Mouse (Mus musculus): ENCODE data around the gene Gif. TPM values are rescaled to one million over a fixed set of nuclear protein-coding genes. Genes with fewer than 3 reads are reported as not detected.

Gif gene
- polyA plus RNA-seq (2012; rRNA removed) (0.02 and 0.03 TPM in 2 replicates), polyA plus RNA-seq (2014; fragmentation: Nextera tagmentation; extraction: Ambion mirVana) (0.13 TPM in 1 of 2 replicates, not detected in the other)

- TF ChIP-seq CTCF (IDR thresholded peaks at IDR 0.05; ENCODE audit: low read depth) (no peak), EP300 (IDR thresholded peaks at IDR 0.05; ENCODE audit: low read depth) (no peak)
- H3K4me1 ChIP-seq (replicated peaks; ENCODE audit: control insufficient read depth in 2 of 2, insufficient read depth in 2 of 2, low read length in 1 of 2), result peaks cover 9 to 10% of the 10 kb centered on the region in 2 experiments; a peak in 3 of 4 replicates
- no peak within 1 kb of the TSS for H3K4me2 ChIP-seq (ENCODE audit: low read depth)
- no peak for DNase-seq (ENCODE audit: low read depth in 3 of 3, low spot score in 3 of 3)
- ATAC-seq (ENCODE audit: insufficient read depth), result no peak
- H3K27me3 ChIP-seq (ENCODE audit: control insufficient read depth, insufficient read depth, low read length), result no peaks in the 10 kb centered on the region
- no peaks in the 10 kb centered on the region for H3K36me3 ChIP-seq (replicated peaks; ENCODE audit: control insufficient read depth, insufficient read depth, low read depth)
- H3K4me3 ChIP-seq (ENCODE audit: insufficient read depth in 1 of 2, low read depth in 2 of 2, low read length in 2 of 2), result no peak within 1 kb of the TSS
- H3K9ac ChIP-seq (replicated peaks), result no peak within 1 kb of the TSS
- H3K9me3 ChIP-seq (ENCODE audit: control insufficient read depth, low read length), result no peaks in the 10 kb centered on the region
- H3K27ac ChIP-seq, result no peak within 1 kb of the TSS
- WGBS (ENCODE audit: insufficient replicate concordance), result 76% methylated on average over 2 of the region's 2 CpGs
Observed at GRCm38 (mm10) chr19:11747298-11747697, at the start of gene Gif. Gene Gif (plus strand): TSS chr19:11747554.

GRCm38 (mm10) chr19:11698342-11698741, 49.0 kb upstream of the Gif start:
- ATAC-seq (ENCODE audit: insufficient read depth) (no peak), DNase-seq (ENCODE audit: low read depth in 3 of 3, low spot score in 3 of 3) (no peak)
- no peak overlapping the region for H3K27ac ChIP-seq
- no peaks in the 10 kb centered on the region for H3K36me3 ChIP-seq (replicated peaks; ENCODE audit: control insufficient read depth, insufficient read depth, low read depth)
- WGBS (ENCODE audit: insufficient replicate concordance), result 79% methylated on average over 6 of the region's 6 CpGs
- no peaks in the 10 kb centered on the region for H3K9me3 ChIP-seq (ENCODE audit: control insufficient read depth, low read length)
- no peaks in the 10 kb centered on the region for H3K4me1 ChIP-seq (replicated peaks; ENCODE audit: control insufficient read depth in 2 of 2, insufficient read depth in 2 of 2, low read length in 1 of 2)
- no peak overlapping the region for H3K4me2 ChIP-seq (ENCODE audit: low read depth)
- H3K27me3 ChIP-seq (ENCODE audit: control insufficient read depth, insufficient read depth, low read length), result no peaks in the 10 kb centered on the region
- TF ChIP-seq CTCF (IDR thresholded peaks at IDR 0.05; ENCODE audit: low read depth), result no peak
- H3K4me3 ChIP-seq (ENCODE audit: insufficient read depth in 1 of 2, low read depth in 2 of 2, low read length in 2 of 2), result no peak overlapping the region
- no peak overlapping the region for H3K9ac ChIP-seq (replicated peaks)

- ATAC-seq (ENCODE audit: insufficient read depth), result no peak
- TF ChIP-seq CTCF (IDR thresholded peaks at IDR 0.05; ENCODE audit: low read depth) (no peak), EP300 (IDR thresholded peaks at IDR 0.05; ENCODE audit: low read depth) (no peak)
- H3K9ac ChIP-seq (replicated peaks), result no peak overlapping the region
- H3K27ac ChIP-seq, result no peak overlapping the region
- DNase-seq (ENCODE audit: low read depth in 3 of 3, low spot score in 3 of 3), result no peak
- no peaks in the 10 kb centered on the region for H3K27me3 ChIP-seq (ENCODE audit: control insufficient read depth, insufficient read depth, low read length)
- no peaks in the 10 kb centered on the region for H3K36me3 ChIP-seq (replicated peaks; ENCODE audit: control insufficient read depth, insufficient read depth, low read depth)
- no peak overlapping the region for H3K4me2 ChIP-seq (ENCODE audit: low read depth)
- no peaks in the 10 kb centered on the region for H3K9me3 ChIP-seq (ENCODE audit: control insufficient read depth, low read length)
- H3K4me3 ChIP-seq (ENCODE audit: insufficient read depth in 1 of 2, low read depth in 2 of 2, low read length in 2 of 2), result no peak overlapping the region
- H3K4me1 ChIP-seq (replicated peaks; ENCODE audit: control insufficient read depth in 2 of 2, insufficient read depth in 2 of 2, low read length in 1 of 2), result no peaks in the 10 kb centered on the region
- 60% methylated on average over 4 of the region's 4 CpGs for WGBS (ENCODE audit: insufficient replicate concordance)
Observed at GRCm38 (mm10) chr19:11712451-11712850, 34.9 kb upstream of the Gif start.

- H3K4me2 ChIP-seq (ENCODE audit: low read depth), result no peak overlapping the region
- H3K9ac ChIP-seq (replicated peaks), result no peak overlapping the region
- H3K36me3 ChIP-seq (replicated peaks; ENCODE audit: control insufficient read depth, insufficient read depth, low read depth), result no peaks in the 10 kb centered on the region
- no peaks in the 10 kb centered on the region for H3K9me3 ChIP-seq (ENCODE audit: control insufficient read depth, low read length)
- WGBS (ENCODE audit: insufficient replicate concordance), result 36% methylated on average over 3 of the region's 3 CpGs
- H3K27me3 ChIP-seq (ENCODE audit: control insufficient read depth, insufficient read depth, low read length), result no peaks in the 10 kb centered on the region
- H3K4me3 ChIP-seq (ENCODE audit: insufficient read depth in 1 of 2, low read depth in 2 of 2, low read length in 2 of 2), result no peak overlapping the region
- no peak for ATAC-seq (ENCODE audit: insufficient read depth)
- H3K27ac ChIP-seq, result no peak overlapping the region
- no peak for DNase-seq (ENCODE audit: low read depth in 3 of 3, low spot score in 3 of 3)
- H3K4me1 ChIP-seq (replicated peaks; ENCODE audit: control insufficient read depth in 2 of 2, insufficient read depth in 2 of 2, low read length in 1 of 2), result peaks cover 0 to 7% of the 10 kb centered on the region in 2 experiments; a peak in 2 of 4 replicates
- no peak for TF ChIP-seq CTCF (IDR thresholded peaks at IDR 0.05; ENCODE audit: low read depth)
- no peak for TF ChIP-seq EP300 (IDR thresholded peaks at IDR 0.05; ENCODE audit: low read depth)
Observed at GRCm38 (mm10) chr19:11720071-11720470, 27.3 kb upstream of the Gif start.

GRCm38 (mm10) chr19:11723870-11724269, 23.5 kb upstream of the Gif start:
- ATAC-seq (ENCODE audit: insufficient read depth), result no peak
- WGBS (ENCODE audit: insufficient replicate concordance), result 69% methylated on average over 2 of the region's 2 CpGs

More at GRCm38 (mm10) chr19:11723870-11724269, 23.5 kb upstream of the Gif start:
- Histone ChIP-seq H3K36me3 (replicated peaks; ENCODE audit: control insufficient read depth, insufficient read depth, low read depth) (no peaks in the 10 kb centered on the region), H3K27me3 (ENCODE audit: control insufficient read depth, insufficient read depth, low read length) (no peaks in the 10 kb centered on the region), H3K4me3 (ENCODE audit: insufficient read depth in 1 of 2, low read depth in 2 of 2, low read length in 2 of 2) (no peak overlapping the region), H3K4me2 (ENCODE audit: low read depth) (no peak overlapping the region), H3K27ac (no peak overlapping the region), H3K4me1 (replicated peaks; ENCODE audit: control insufficient read depth in 2 of 2, insufficient read depth in 2 of 2, low read length in 1 of 2) (peaks cover 11 to 15% of the 10 kb centered on the region in 2 experiments), H3K9ac (replicated peaks) (no peak overlapping the region), H3K9me3 (ENCODE audit: control insufficient read depth, low read length) (no peaks in the 10 kb centered on the region)
- DNase-seq (ENCODE audit: low read depth in 3 of 3, low spot score in 3 of 3), result no peak
- no peak for TF ChIP-seq EP300 (IDR thresholded peaks at IDR 0.05; ENCODE audit: low read depth)
- TF ChIP-seq CTCF (IDR thresholded peaks at IDR 0.05; ENCODE audit: low read depth), result no peak

Measured in liver, embryonic 14.5 days (tissue).